8 mouse cellular contexts compared by ENCODE assay signal in the genomic region with DNA sequence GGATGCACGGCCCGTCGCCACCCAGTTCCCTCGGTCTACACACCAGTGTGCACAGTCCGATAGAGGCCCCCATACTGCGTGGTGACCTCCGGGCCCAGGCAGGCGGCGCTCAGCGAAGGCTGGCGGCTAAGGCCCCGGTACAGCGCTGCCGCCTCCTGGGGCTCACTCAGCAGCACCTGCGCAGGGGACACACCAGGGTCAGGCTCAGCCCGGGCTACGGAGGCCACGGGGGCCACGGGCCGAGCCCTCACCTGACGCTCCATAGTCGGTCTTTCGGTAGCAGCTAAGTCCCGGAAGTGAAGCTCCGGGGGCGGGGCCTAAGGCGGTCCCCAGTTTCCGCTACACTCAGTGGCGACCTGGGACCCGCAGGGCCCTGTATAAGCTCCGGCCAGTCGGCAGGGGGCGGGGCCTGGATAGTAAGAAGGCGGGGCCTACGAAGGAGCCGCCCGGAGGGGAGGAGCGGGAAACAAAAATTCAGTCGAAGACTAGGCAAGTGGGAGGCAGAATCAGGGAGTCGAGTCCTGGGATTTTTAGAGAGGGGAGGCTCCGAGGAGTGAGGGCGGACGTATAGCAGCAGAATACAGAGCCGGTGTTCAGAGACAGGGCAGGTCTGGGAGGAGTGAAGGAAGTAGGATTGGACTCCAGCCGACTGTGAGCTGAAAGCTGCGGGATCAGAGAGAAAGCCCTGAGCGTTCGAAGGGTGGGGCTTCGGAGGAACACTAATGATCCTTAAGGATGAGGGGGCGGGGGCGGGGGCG. TPM values are rescaled to one million over a fixed set of nuclear protein-coding genes. Genes with fewer than 3 reads are reported as not detected.
DNase-seq lines count a peak whose midpoint lies in the region; ATAC-seq and TF ChIP-seq lines count a peak whose summit lies in the region.

TSS of gene Apeh (minus strand) at position 423 of the 758 bp plus-strand sequence.

- peaks cover 2% of the 10 kb centered on the region; the same call in 1 of the 2 replicates for H3K27me3 ChIP-seq in E14TG2a.4 (ENCODE audit: insufficient read depth, low read length)
- no peaks in the 10 kb centered on the region for H3K27me3 ChIP-seq in forebrain, embryonic 12.5 days
- H3K27me3 ChIP-seq in heart, postnatal 0 days (ENCODE audit: control insufficient read depth, insufficient read depth, low read length) = no peaks in the 10 kb centered on the region
- H3K27me3 ChIP-seq in liver, embryonic 16.5 days (ENCODE audit: control insufficient read depth, insufficient read depth, low read depth, low read length) = no peaks in the 10 kb centered on the region
- H3K27me3 ChIP-seq in neural tube, embryonic 13.5 days = no peaks in the 10 kb centered on the region
- no peaks in the 10 kb centered on the region for H3K27me3 ChIP-seq in testis, adult 2 months (ENCODE audit: control insufficient read depth, insufficient read depth, low read length)

- peak within 1 kb of the TSS; percentile 97 for H3K4me3 ChIP-seq in E14TG2a.4 (replicated peaks; ENCODE audit: low read length)
- H3K4me3 ChIP-seq in forebrain, embryonic 12.5 days (replicated peaks) = peak within 1 kb of the TSS; percentile 74
- peak within 1 kb of the TSS; percentile 80 for H3K4me3 ChIP-seq in heart, postnatal 0 days (ENCODE audit: low read depth, low read length)
- H3K4me3 ChIP-seq in liver, embryonic 16.5 days (ENCODE audit: low read depth, low read length) = peak within 1 kb of the TSS; percentile 80
- H3K4me3 ChIP-seq in neural tube, embryonic 13.5 days = peak within 1 kb of the TSS; percentile 77
- H3K4me3 ChIP-seq in testis, adult 2 months (ENCODE audit: control insufficient read depth, low read depth, low read length) = peak within 1 kb of the TSS; percentile 91

- peak within 1 kb of the TSS; percentile 79 for H3K27ac ChIP-seq in forebrain, embryonic 12.5 days
- H3K27ac ChIP-seq in heart, postnatal 0 days (ENCODE audit: low read depth) = peak within 1 kb of the TSS; percentile 81
- H3K27ac ChIP-seq in liver, embryonic 16.5 days (ENCODE audit: low read length) = peak within 1 kb of the TSS; percentile 100
- H3K27ac ChIP-seq in neural tube, embryonic 13.5 days (replicated peaks) = peak within 1 kb of the TSS; percentile 80
- H3K27ac ChIP-seq in testis, adult 2 months (ENCODE audit: control insufficient read depth, insufficient read depth, low read depth, low read length) = peak within 1 kb of the TSS; percentile 65

- peaks cover 47% of the 10 kb centered on the region for H3K4me1 ChIP-seq in E14TG2a.4 (replicated peaks; ENCODE audit: low read depth, low read length)
- peaks cover 22% of the 10 kb centered on the region for H3K4me1 ChIP-seq in forebrain, embryonic 12.5 days
- H3K4me1 ChIP-seq in heart, postnatal 0 days (ENCODE audit: control insufficient read depth, insufficient read depth) = peaks cover 10% of the 10 kb centered on the region; the same call in 1 of the 2 replicates
- peaks cover 59% of the 10 kb centered on the region for H3K4me1 ChIP-seq in liver, embryonic 16.5 days (ENCODE audit: control insufficient read depth, low read depth, low read length)
- H3K4me1 ChIP-seq in neural tube, embryonic 13.5 days (replicated peaks) = peaks cover 34% of the 10 kb centered on the region
- H3K4me1 ChIP-seq in testis, adult 2 months (ENCODE audit: control insufficient read depth, insufficient read depth, low read length) = peaks cover 17% of the 10 kb centered on the region

- peak within 1 kb of the TSS; percentile 81 for H3K9ac ChIP-seq in forebrain, embryonic 12.5 days
- peak within 1 kb of the TSS; percentile 75 for H3K9ac ChIP-seq in heart, postnatal 0 days (replicated peaks; ENCODE audit: low read depth, low read length)
- H3K9ac ChIP-seq in liver, embryonic 16.5 days (ENCODE audit: low read depth, low read length) = peak within 1 kb of the TSS; percentile 99
- H3K9ac ChIP-seq in neural tube, embryonic 13.5 days = peak within 1 kb of the TSS; percentile 87

- TF ChIP-seq CTCF in E14TG2a.4 (conservative IDR thresholded peaks at IDR 0.05; ENCODE audit: low read length) = no peak
- no peak; the same call in 1 of the 2 replicates for TF ChIP-seq CTCF in heart, postnatal 0 days (IDR thresholded peaks at IDR 0.05; ENCODE audit: low read depth)
- no peak for TF ChIP-seq CTCF in testis, adult 2 months (IDR thresholded peaks at IDR 0.05; ENCODE audit: control insufficient read depth, insufficient read depth, insufficient replicate concordance, low read depth, low read length)

- peak; percentile 98 for DNase-seq in c-Kit-positive CD71-positive TER-119-positive erythroid progenitor cells, embryonic 14.5 days (ENCODE audit: low spot score)
- DNase-seq in heart, postnatal 0 days (ENCODE audit: low spot score) = peak; percentile 89
- peak; percentile 98 to 99 for DNase-seq in kidney, postnatal 4 days

- peak; percentile 95 for ATAC-seq in forebrain, embryonic 12.5 days (ENCODE audit: low FRiP score)
- peak; percentile 92 for ATAC-seq in heart, postnatal 0 days (ENCODE audit: insufficient read depth, low read depth)
- peak; percentile 83 for ATAC-seq in liver, embryonic 16.5 days (ENCODE audit: low read depth)
- peak; percentile 94 for ATAC-seq in neural tube, embryonic 13.5 days (ENCODE audit: low read depth)

- peak within 1 kb of the TSS; percentile 97 for H3K4me2 ChIP-seq in forebrain, embryonic 12.5 days
- peak within 1 kb of the TSS; percentile 91 for H3K4me2 ChIP-seq in heart, postnatal 0 days (ENCODE audit: low read depth, low read length)
- peak within 1 kb of the TSS; percentile 94 for H3K4me2 ChIP-seq in liver, embryonic 16.5 days (ENCODE audit: low read depth, low read length)
- H3K4me2 ChIP-seq in neural tube, embryonic 13.5 days = peak within 1 kb of the TSS; percentile 91

- H3K9me3 ChIP-seq in E14TG2a.4 (ENCODE audit: low read length) = no peaks in the 10 kb centered on the region
- H3K9me3 ChIP-seq in forebrain, embryonic 12.5 days = no peaks in the 10 kb centered on the region
- no peaks in the 10 kb centered on the region for H3K9me3 ChIP-seq in heart, postnatal 0 days (replicated peaks; ENCODE audit: control insufficient read depth, low read length)
- H3K9me3 ChIP-seq in liver, embryonic 16.5 days (replicated peaks; ENCODE audit: control insufficient read depth, low read length) = no peaks in the 10 kb centered on the region
- no peaks in the 10 kb centered on the region for H3K9me3 ChIP-seq in neural tube, embryonic 13.5 days

- H3K36me3 ChIP-seq in E14TG2a.4 (ENCODE audit: insufficient read depth, low read length) = peaks cover 40% of the 10 kb centered on the region
- H3K36me3 ChIP-seq in forebrain, embryonic 12.5 days (replicated peaks) = peaks cover 39% of the 10 kb centered on the region
- H3K36me3 ChIP-seq in heart, postnatal 0 days (replicated peaks; ENCODE audit: control insufficient read depth, insufficient read depth, low read length) = peaks cover 30% of the 10 kb centered on the region
- peaks cover 38% of the 10 kb centered on the region for H3K36me3 ChIP-seq in liver, embryonic 16.5 days (ENCODE audit: control insufficient read depth, insufficient read depth)
- H3K36me3 ChIP-seq in neural tube, embryonic 13.5 days = peaks cover 52% of the 10 kb centered on the region
- no peaks in the 10 kb centered on the region for H3K36me3 ChIP-seq in testis, adult 2 months (ENCODE audit: control insufficient read depth, insufficient read depth, low read length)

- TF ChIP-seq POLR2A in testis, adult 2 months (IDR thresholded peaks at IDR 0.05; ENCODE audit: control insufficient read depth, low read depth, low read length) = no peak

- peak; percentile 29; the same call in 1 of the 2 replicates for TF ChIP-seq EP300 in heart, postnatal 0 days (IDR thresholded peaks at IDR 0.05; ENCODE audit: low read depth)

- 0% methylated on average over 52 of the region's 52 CpGs for WGBS in forebrain, embryonic 12.5 days
- under 1% methylated on average over 52 of the region's 52 CpGs for WGBS in heart, postnatal 0 days
- WGBS in liver, embryonic 16.5 days (ENCODE audit: insufficient replicate concordance) = under 1% methylated on average over 52 of the region's 52 CpGs
- WGBS in neural tube, embryonic 13.5 days = under 1% methylated on average over 52 of the region's 52 CpGs

RNA-seq across cellular contexts. Expression of gene Apeh, which starts in this region (rescaled TPM):
- polyA plus RNA-seq in forebrain, embryonic 12.5 days (2016; fragmentation: Nextera tagmentation; extraction: Ambion mirVana) = 51.1 and 56.0 TPM in 2 replicates
- 36.5 and 43.5 TPM in 2 replicates for total RNA-seq in heart, postnatal 0 days (2014; rRNA removed; ENCODE audit: low replicate concordance)
- polyA plus RNA-seq in heart, postnatal 0 days (2015; fragmentation: Nextera tagmentation; extraction: Ambion mirVana) = 32.8 TPM in 2 replicates
- polyA plus RNA-seq in liver, embryonic 16.5 days (2015; fragmentation: Nextera tagmentation; extraction: Ambion mirVana) = 167 and 172 TPM in 2 replicates
- polyA plus RNA-seq in neural tube, embryonic 13.5 days (2015; fragmentation: Nextera tagmentation; extraction: Ambion mirVana) = 48.6 and 64.1 TPM in 2 replicates
- 19.2 and 21.2 TPM in 2 replicates for polyA plus RNA-seq in testis, adult 2 months (2012; rRNA removed)

Comparison
In these comparisons a context has a peak if more than half of its experiments do, and no peak if none do; other contexts are left out.
1. Peak in every context shown above with its lines: DNase-seq, ATAC-seq, H3K4me3 ChIP-seq and H3K27ac ChIP-seq.